Mouse (Mus musculus) frontal cortex, postnatal 10 days (tissue): ENCODE data around the gene Timp3.
"Not testable (repeated sequence)": the region's sequence is repeated elsewhere in the genome, so short reads cannot be mapped to it uniquely, and the experiment has no call there.

Experiments used
- DNase-seq, 2 experiments: peaks; one replicate each; pipeline ENCODE4 v3.0.0; 2022; ENCODE audit warnings: low spot score in 2 of 2, mixed read lengths in 1 of 2

Timp3 gene

DNA sequence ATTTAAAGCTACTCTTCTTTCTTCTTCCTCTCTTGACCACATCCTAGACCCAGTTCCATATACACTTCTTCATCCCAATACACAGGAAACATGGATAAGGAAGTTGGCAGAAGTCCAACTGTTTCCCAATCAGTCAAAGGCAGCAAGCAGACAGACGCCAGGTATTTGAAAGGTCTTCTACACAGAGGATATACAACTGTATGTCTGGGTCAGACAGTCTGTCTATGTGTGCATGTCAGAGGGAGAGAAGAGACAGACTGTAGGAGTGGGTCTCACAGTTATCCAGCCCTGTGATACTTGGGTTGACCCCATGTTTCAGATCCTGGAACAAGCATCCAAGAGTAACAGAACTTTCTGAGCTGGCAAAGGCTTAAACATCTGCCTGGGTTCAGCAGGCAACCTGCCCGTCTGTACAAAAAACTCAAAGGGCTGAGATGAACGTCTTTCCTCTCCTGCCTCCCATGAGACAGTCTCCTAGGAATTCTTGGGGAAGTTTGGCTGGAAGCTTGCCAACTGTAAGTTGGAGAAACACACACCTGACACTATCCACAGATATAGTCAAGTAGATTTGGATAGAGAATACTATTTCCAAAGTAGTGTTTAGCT, 46.2 kb downstream of the Timp3 start:
- DNase-seq, result no peak

DNA sequence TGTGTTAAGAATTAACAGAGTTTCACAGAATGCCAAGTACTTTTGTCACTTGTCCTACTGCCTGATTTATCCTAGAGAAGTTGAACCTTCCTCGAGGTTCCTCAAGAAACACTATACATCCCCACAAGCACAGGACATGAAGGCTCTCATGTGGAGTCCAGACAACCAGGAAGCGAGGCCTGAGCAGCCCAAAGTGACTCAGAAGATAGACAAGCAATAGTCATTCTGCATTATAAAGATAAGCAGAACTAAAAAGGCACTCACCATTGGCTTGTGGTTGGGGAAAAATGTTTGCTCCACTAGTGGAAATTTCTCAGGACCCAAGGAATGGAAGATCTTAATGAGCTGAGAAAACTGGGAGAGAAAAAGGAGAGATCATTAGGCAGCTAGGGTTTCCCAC, 51.1 kb downstream of the Timp3 start:
- DNase-seq, result no peak

DNA sequence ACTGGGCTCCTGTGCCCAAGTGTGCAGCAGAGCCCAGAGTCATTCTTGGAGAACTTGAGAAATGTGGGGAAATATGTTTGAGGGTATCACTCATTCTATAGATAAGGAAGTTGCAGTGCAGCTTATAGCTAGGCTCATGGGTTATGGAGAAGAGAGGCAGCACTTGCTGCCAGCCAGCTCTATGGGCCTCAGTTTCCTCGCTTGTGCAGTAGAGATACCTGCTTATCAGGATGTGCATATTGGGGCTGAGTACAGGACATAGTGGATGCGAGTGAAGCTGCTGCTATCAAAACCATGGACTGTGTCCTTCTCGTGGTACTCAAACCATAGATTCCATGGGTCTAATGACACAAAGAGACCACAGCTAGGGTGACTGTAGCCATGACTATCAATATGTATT, 52.3 kb downstream of the Timp3 start:
- no peak for DNase-seq

DNA sequence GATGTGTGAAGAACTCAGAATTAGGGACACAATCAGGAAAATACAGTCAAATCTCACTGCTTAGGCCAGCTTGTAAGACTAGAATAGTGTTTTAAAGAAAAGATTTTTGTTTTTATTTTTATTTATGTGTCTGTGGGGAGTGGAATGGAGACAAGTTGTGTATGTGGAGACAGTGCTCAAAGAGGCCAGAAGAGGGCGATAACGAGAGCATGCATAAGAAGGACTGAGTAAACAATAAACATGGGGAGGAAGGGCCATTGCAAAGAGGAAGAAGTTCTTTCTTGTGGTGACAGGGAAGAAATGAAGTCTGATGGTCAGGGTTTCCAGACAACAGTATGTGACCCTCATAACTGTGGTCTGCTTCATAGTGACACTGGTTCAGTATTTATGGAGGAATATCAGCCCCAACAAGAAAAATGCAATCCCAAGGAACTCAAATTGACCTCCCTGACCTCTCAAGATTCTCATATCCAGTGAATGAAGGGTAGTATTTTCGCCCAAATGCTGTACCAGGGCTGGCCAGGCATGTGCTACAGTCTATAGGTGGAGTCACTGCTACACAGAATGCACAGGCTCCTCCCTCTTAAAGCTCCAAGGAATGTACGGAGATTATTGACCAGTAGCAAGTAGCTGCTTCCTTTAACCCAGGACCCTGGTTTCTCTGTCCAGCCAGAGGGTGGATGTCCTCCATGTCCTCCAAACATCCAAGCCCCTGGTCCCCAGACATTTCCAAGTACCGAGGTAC, 56.8 kb downstream of the Timp3 start:
- DNase-seq, result no peak

DNA sequence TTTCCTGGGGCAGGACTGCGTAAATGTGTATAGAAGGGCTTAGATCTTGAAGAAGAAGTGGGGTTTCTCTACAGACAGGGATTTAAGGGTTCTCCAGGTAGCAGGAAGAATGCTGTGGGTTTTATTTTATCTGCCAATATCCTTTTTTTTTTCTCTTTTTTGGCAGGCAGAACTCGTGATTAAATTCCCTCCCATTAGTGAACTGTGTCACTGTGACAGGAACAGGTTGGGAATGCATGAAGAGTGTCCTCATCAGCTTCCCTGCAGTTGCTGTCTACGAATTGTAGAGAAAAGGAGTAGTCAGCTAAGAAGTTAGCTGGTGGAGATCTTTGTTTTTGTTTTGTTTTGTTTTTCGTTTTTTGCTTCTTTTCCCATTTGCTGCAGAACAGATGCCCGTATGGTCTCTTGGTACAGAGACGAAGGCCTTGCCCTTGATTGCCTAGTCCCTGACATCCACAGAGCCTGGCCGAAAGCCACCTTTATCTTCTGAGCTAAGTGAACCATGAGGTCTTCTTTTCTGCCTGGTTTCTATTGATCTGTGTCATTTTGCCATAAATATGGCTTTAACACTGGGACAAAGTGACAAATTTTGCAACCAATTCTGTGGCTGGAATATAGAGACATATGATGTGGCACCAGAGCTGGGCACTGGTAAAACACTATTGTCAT, 58.3 kb downstream of the Timp3 start:
- no peak for DNase-seq

DNA sequence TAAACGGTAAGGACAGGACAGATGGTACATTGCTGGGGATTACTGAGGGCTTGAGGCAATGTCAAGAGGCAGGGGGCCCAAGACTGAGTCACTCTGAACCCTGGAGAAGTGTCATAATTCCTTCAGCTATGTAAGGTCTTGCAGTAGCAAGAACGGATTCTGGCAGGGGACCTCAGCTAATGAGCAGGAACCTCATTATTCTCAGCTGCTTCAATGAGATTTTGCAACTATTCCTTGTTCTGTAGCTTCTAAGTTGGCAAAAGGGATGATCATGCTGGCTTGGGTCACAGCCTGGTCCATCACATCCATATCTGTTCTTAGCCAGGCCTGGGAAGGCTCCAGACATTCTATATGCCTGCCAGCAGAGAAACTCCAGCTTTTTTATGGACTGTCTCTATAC, 59.0 kb downstream of the Timp3 start:
- DNase-seq, result no peak

DNA sequence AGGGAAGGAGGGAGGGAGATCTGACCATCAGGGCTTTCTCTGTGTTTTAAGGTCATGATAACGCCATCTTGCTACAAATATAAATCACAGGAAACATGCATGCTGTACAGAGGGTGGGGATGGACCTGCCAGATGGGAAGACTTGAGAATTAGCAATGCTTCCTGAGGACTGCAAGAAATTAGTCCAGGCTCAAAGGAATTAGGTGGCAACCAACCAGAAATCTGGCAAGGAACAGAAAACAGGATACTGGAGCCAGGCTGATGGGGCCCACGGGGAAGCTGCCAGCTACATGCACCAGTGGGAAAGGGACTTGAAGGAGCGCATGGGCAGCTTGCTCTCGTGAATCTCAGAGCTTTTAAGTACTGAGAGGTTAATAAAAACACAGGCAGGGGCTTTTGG, 59.5 kb downstream of the Timp3 start:
- no peak for DNase-seq

DNA sequence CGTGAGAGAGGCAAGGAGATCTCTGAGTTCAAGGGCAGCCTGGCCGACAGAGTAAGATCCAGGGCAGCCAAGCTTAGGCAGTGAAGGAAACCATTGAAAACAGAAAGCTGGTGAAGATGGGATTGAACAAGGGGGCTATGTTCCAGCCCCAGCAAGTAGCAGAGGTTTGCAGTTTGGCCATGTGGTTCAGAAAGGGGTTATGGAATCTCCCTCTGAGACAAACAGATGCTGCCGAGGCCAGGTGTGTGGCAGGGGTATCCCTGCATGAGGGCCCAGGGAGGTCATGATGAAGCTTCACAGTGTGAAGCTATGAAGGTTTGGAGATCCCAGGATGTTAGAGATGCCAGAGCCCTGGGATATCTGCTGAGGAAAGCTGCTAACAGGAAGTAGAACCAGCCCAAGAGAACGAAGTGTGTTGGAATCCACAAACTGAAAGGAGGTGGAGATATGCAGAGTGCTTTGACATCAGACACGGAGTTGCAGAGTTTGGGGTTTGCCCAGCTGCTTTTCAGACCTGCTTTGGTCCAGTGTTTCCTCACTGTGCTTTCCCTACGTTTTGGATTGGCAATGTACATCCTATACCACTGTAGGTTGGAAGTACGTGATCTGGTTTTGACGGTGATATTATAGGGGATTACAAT, 63.6 kb downstream of the Timp3 start:
- DNase-seq, result no peak

DNA sequence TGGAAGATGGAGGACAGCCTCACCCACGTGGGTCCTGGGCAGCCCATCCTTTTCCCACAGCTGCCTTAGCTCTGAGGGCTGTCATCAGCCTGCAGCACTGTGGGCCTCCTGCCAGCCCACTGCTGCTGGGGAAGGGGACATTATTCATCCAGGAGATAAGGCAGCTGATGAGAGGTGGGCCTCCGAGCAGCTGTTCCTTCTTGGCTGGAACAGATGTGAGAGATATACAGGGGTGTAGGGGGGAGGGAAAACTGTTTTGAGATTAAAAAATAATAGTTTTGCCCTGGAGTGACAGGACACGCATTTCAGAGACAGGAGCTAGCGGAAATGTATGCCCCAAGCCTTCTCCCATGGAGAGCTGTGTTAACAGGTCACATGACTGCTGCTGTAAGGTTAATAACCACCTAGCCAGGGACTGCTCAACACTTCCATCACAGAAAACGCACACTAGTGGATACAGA, 65.5 kb downstream of the Timp3 start:
- DNase-seq, result no peak

DNA sequence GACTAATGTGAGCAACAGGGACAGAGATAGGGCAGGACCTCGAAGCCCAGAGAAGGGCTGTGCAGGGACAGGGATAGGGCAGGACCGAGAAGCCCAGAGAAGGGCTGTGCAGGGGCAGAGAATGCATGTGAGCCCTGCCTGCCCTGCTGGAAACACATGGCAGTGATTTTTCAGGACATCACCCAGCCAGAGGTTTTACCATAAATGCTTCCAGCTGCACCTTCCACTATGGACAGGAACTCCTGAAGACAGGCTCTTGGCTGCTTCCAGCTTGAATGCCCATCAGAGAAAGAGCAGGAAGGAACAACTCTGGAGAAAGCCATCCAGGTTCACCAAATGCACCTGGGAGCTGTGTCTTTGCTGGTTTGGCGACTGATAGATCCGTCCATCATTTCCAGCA, 67.2 kb downstream of the Timp3 start:
- no peak for DNase-seq

DNA sequence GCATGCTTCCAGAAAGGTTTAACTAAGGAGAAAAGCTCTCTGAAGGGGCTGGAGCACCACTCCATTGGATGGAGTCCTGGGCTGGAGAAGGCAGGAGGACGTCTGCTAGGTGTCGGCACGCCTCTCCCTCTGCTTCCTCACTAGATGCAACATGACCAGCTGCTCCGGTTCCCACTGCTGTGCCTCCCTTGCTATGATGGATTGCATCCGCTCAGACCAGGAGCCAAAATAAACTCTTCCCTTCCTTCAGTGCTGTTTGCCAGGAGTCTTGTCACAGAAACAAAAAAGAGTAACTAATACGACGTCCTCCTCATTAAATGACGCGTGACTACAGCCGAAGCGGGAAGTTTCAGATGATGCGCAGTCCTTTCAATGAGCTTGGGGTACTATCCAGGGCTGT, 68.6 kb downstream of the Timp3 start:
- DNase-seq, result no peak

DNA sequence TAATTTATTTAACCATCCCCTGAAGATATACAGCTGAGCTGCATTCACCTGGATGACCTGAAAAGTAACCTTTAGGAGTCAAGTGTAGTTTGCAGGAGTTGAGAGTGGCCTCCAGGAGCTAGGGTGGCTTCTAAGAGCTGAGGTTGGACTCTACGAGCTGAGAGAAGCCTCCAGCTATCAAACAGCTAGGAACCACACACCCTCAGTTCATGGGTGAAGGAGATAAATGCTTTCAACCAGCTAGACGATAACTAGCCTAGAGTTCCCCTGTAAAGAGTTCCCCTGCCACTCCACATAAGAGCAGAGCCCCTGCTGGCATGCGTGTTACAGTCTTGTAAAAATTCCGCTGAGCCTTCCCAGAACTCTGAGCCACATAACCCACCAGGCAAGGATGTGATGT, 69.2 kb downstream of the Timp3 start:
- no peak for DNase-seq

DNA sequence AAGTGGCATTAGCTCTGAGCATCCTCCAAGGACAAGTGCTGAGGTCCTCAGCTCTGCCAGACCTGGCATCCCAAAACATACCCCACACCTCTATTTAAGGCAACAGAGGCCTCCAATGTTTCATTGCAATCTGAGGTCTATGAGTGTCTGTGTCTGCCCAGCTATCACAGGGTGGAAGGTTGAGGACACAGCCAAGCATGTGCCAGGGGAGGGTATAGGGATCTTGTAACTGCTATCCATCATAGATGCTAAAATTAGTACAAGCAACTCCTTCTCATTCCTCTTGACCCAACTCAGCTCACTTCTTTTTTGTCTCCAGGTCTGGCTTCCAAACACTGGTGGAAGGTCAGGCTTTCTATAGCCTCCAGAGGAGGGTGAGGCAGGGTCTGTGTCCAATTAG, 71.4 kb downstream of the Timp3 start:
- no peak for DNase-seq

DNA sequence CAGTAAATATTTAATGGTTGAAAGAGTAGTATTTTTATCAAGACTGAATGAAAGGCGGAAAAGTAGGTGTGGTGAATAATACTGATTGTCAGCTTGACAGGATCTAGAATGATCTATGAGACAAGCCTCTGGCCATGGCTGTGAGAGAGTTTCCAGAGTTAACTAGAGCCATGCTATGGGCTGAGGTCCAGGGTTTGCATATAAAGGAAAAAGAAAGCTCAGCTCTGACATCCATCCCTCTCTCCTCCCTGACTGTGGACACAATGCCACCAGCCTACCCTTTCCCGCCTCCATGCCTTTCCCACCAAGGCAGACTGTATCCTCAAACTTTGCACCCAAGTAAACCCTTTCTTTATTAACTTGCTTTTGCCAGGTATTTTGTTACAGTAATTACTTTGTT, 73.9 kb downstream of the Timp3 start:
- no peak for DNase-seq

DNA sequence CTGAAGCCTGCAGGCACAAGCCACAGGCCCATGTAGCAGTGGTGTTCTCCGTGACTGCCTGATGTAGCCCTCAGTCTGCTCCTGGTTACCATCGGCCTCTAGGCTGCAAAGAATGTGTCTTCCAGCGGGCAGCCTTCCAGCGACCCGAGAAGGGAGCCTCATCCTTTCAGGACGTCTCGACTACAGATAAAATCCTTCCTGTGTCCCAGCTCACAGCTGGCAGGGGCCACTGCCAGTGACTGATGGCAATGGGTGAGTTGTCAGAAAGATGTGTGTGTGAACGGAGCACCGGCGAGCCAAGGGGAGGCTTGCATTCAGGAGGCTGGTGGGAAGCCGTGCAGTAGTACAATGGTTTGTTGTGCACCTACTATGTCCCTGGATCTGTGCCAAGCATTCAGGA, 75.7 kb downstream of the Timp3 start:
- DNase-seq, result peak; percentile 28 to 36

DNA sequence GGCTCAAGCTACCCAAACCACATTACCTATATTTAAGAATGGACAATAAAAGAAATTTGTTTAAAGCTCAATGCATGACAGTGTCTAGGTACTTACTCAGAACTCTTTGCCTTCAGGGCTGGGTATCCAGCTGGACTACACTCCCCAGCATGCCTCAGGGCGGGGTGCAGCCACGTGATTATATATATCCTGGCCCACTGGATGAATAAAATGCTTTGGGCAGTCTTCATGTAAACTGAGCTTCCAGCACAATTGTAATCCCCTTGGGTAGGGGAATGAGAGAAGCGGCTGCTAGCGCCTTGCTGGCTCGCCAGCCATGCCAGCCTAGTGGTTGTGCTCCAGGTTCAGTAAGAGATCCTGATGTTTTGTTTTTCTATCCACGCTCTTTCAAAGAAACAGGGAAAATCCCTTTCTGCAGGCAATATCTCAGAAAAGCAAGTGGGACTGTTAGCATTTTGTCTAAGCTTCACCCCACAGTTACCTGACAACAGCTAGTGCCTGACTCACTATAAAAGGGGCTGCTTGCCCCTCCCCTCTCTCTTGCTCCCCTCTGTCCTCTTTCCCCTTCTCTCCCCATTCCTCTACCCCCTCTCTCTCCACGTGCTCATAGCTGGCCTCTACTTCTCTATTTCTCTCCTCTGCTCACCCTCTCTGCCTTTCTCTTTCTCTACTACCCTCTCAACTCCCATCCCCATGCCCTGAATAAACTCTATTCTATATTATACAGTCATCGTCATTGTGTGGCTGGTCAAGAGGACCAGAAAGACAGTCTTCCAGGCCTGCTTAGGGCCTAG, 76.4 kb downstream of the Timp3 start:
- DNase-seq, result no peak

DNA sequence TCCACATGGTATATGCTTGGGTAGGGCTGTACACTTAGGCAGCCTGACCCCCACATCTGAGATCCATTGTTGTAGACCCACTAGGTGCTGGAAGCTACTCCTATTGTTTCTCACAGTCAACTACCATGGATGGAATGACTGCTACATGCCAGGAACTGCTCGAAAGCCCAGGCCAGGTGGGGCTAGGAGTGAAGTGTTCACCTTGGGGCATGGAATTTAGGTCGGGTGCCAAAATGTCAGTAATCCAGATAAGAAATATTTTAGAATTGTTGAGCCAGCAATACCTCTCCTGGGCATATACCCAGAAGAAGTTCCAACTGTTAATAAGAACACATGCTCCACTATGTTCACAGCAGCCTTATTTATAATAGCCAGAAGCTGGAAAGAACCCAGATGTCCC, 78.6 kb downstream of the Timp3 start:
- not testable (repeated sequence) for DNase-seq

DNA sequence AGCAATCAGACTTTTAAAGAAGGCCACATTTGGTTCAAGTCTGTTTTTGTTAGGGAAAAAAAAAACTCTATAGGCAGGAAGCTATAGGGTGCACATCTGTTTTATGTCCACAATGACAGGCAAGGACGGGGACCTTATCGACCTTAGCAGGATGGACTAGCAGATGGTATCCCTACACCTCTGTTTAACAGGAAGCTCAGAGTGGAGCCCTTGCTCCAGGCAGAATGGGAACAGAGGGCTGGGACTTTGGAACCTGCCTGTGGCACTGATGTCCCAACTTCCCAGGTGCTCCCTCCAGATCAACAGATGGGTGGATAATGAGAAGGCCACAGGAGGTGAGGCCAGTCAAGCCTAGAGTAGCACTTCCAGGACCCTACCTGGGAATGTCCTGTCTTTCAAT, 80.5 kb downstream of the Timp3 start:
- DNase-seq, result no peak

DNA sequence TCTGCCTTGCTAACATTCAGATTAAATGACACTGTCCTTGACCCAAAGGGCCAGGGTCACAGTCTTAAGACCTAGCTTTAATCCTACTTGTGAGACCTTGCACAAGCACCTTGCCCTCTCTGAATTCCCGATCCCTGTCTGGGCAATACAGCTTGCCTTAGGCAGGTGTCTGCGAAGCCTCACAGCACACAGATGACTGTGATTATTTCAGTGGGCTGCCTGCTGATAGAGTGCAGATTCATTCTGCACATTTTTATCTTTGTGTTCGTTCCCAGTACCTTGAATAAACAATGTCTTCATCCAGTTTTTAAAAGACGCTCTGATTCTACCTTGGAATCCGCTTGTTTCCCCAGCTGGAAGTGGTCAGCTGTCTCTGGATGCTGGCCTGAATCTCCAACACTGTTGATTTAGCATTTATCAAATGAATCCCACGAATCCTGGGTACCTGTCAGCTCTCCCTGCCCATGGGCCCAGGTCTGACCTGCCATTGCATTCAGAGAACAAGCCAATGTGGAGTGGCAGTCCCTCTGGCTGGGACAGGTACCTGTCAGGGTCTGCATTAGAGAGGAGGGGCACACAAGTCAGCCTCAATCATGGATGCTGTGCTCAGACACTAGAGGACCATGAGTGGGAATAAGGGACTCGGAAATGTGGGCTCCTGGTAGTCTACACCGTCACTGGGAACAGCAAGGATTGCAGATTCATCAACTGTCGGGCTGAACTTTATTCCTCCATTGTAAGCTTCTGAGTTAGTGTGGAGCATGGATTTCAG, 81.2 kb downstream of the Timp3 start:
- no peak for DNase-seq

DNA sequence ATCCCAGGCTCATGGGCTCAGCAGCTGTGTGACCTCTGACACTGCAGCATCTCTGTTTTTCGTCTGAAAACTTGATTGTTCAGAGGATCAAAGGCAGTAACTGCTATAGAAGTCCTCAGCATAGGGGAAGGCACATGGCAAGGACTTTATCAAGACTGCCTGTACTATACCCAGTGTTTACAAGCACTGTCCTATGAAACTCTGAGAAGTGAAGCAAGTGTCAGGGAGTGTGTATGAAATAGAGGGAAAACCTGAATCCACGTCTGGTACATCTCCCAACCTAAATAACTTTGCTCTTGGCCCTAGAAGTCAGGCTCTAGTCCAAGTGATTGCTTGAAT, 81.7 kb downstream of the Timp3 start:
- no peak for DNase-seq

DNA sequence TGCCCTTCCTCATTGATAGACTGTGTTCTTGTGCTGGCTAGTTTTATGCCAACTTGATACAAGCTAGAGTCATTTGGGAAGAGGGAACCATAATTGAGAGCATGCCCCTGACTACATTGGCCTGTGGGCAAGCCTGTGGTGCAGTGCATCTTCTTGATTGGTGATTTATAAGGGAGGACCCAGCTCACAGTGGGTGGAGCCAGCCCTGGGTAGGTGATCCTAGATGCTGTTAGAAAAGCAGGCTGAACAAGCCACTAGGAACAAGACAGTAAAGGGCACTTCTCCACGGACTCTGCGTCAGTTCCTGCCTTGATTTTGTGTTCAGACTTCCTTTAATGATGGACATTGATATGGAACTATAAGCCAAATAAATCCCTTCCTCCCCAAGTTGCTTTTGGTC, 84.5 kb downstream of the Timp3 start:
- DNase-seq, result no peak
